Comparison of ENCODE assay signal across 17 mouse cellular contexts in genomic region chr11:49006317-49006716, GRCm38 (mm10). TPM values are rescaled to one million over a fixed set of nuclear protein-coding genes. Genes with fewer than 3 reads are reported as not detected.
"Had no signal": no experiment of that assay in that cellular context is flagged by ENCODE, and none has a peak within 500 bp of the region (broad histone marks: within the 10 kb centered on the region; RNA-seq: fewer than 3 reads in every experiment).

No protein-coding gene starts in this region.

RNA-seq across cellular contexts. Expression of gene Tgtp1, which starts 12.3 kb away (rescaled TPM):
- polyA plus RNA-seq: heart, embryonic 11.5 days; hindbrain, embryonic 11.5 days; hindbrain, embryonic 15.5 days; limb, embryonic 11.5 days had no signal

RNA-seq across cellular contexts. Expression of gene Gm12185, which starts 14.3 kb away (rescaled TPM):
- polyA plus RNA-seq: heart, embryonic 11.5 days; heart, embryonic 15.5 days; heart, postnatal 0 days; hindbrain, embryonic 11.5 days; hindbrain, embryonic 13.5 days; hindbrain, embryonic 15.5 days; hindbrain, postnatal 0 days; intestine, embryonic 15.5 days; intestine, postnatal 0 days; kidney, embryonic 15.5 days; kidney, postnatal 0 days; limb, embryonic 11.5 days; limb, embryonic 13.5 days; limb, embryonic 15.5 days had no signal

RNA-seq across cellular contexts. Expression of gene 9930111J21Rik1, which starts 27.1 kb away (rescaled TPM):
- polyA plus RNA-seq: heart, embryonic 11.5 days had no signal

RNA-seq across cellular contexts. Expression of gene Olfr56, which starts 27.6 kb away (rescaled TPM):
- polyA plus RNA-seq: heart, embryonic 11.5 days; heart, embryonic 13.5 days; heart, postnatal 0 days; hindbrain, embryonic 13.5 days; hindbrain, embryonic 15.5 days; hindbrain, postnatal 0 days; intestine, embryonic 15.5 days; kidney, embryonic 15.5 days; limb, embryonic 11.5 days; limb, embryonic 13.5 days; limb, embryonic 15.5 days; liver, adult 2 months; liver, embryonic 12.5 days had no signal

RNA-seq across cellular contexts. Expression of gene 9930111J21Rik2, which starts 44.7 kb away (rescaled TPM):
- polyA plus RNA-seq: heart, embryonic 11.5 days had no signal
